Mouse (Mus musculus): ENCODE measurements around the gene Atp5mpl. TPM values are rescaled to one million over a fixed set of nuclear protein-coding genes. Genes with fewer than 3 reads are reported as not detected.

Gene Atp5mpl
- total RNA-seq, 4 experiments from 2014 or later = 314 to 407 (median 358) TPM

DNA sequence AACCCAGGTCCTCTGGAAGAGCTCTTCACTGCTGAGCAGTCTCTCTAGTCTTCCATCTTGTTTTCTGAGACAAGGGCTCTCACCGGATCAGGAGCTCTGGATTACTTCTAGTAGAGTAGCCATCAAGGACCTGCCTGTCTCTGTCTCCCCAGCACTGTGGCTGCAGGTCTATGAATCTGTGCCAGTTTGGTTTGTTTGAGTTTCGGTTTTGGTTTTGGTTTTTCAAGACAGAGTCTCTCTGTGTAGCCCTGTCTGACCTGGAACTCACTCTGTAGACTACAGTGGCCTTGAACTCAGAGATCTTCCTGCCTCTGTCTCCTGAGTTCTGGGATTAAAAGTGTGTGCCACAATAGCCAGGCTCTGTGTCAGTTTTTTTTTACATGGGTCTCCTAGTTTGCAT is 55.0 kb downstream of the Atp5mpl start:
- no peak for DNase-seq

Other genes starting within 250 kb of the Atp5mpl start
- gene Klc1, start 208.1 kb downstream of the Atp5mpl start, total RNA-seq (2022) = 100 to 1,000 TPM in 2 of 4 experiments, 10 to 100 TPM in 2; 87.5 to 137 (median 109) TPM
- 10 to 100 TPM; 17.5 to 22.1 (median 19.4) TPM for gene Xrcc3, start 153.1 kb downstream of the Atp5mpl start, total RNA-seq (2022)
- 100 to 1,000 TPM; 113 to 145 (median 123) TPM for gene Zfyve21, start 152.8 kb downstream of the Atp5mpl start, total RNA-seq (2022)
- 10 to 100 TPM; 16.0 to 26.6 (median 18.7) TPM for gene Ppp1r13b, start 58.9 kb downstream of the Atp5mpl start, total RNA-seq (2022)
- gene Tdrd9, start 4.6 kb upstream of the Atp5mpl start, total RNA-seq (2022) = under 1 TPM in 2 of 4 experiments, not detected in 2; 0.09 to 0.31 TPM
- not detected for gene Rd3l, start 14.3 kb upstream of the Atp5mpl start, total RNA-seq (2022)
- gene Aspg, start 139.7 kb upstream of the Atp5mpl start, total RNA-seq (2022) = 10 to 100 TPM in 2 of 4 experiments, 1 to 10 TPM in 1, under 1 TPM in 1; 0.22 to 19.3 (median 7.5) TPM
- 10 to 100 TPM; 11.4 to 19.1 (median 14.7) TPM for gene Kif26a, start 179.2 kb upstream of the Atp5mpl start, total RNA-seq (2022)

Data from adrenal gland, adult 8-10 months (tissue).